Mouse (Mus musculus) kidney, embryonic 14.5 days (tissue): ENCODE data around the gene Rhbdf2. TPM values are rescaled to one million over a fixed set of nuclear protein-coding genes. Genes with fewer than 3 reads are reported as not detected.

ENCODE experiments used
- ATAC-seq: fragments of 200-750 bp; cut with Nextera tagmentation; 2 replicates; pipeline ENCODE4 v1.8.0; 2017; ENCODE audit warnings: moderate number of reproducible peaks, mild to moderate bottlenecking, moderate TSS enrichment, moderate library complexity; ENCODE audit not compliant: low FRiP score, low TSS enrichment
- H3K27ac ChIP-seq: fragments of 300-500 bp; sonication (generic); 2 replicates; pipeline ENCODE4 v1.5.1; 2014; ENCODE audit warnings: low read depth, mild to moderate bottlenecking, low read length, moderate library complexity, mixed read lengths
- H3K27me3 ChIP-seq: fragments of 300-500 bp; sonication (generic); 2 replicates; pipeline ENCODE4 v1.6.1; 2014; ENCODE audit warnings: mild to moderate bottlenecking, low read length; ENCODE audit not compliant: control insufficient read depth, insufficient read depth
- H3K36me3 ChIP-seq: fragments of 300-500 bp; sonication (generic); 2 replicates; pipeline ENCODE4 v1.6.1; 2014; ENCODE audit warnings: low read length, mixed read lengths; ENCODE audit not compliant: control insufficient read depth, insufficient read depth
- H3K4me1 ChIP-seq: fragments of 300-500 bp; sonication (generic); 2 replicates; pipeline ENCODE4 v1.6.1; 2014; ENCODE audit warnings: low read length, mixed read lengths; ENCODE audit not compliant: control insufficient read depth, insufficient read depth
- H3K4me2 ChIP-seq: fragments of 300-500 bp; sonication (generic); replicated peaks from 2 replicates; pipeline ENCODE4 v1.6.1; 2014; ENCODE audit warnings: low read depth, mild to moderate bottlenecking, low read length
- H3K4me3 ChIP-seq: fragments of 300-500 bp; sonication (generic); 2 replicates; pipeline ENCODE4 v1.5.1; 2014; ENCODE audit warnings: mild to moderate bottlenecking, low read length
- H3K9ac ChIP-seq: fragments of 300-500 bp; sonication (generic); 2 replicates; pipeline ENCODE4 v1.6.1; 2014; ENCODE audit warnings: low read depth, mild to moderate bottlenecking, low read length, moderate library complexity
- H3K9me3 ChIP-seq: fragments of 300-500 bp; sonication (generic); 2 replicates; pipeline ENCODE4 v1.6.1; 2016; ENCODE audit warnings: low read length; ENCODE audit not compliant: control insufficient read depth
- WGBS: fragments of 180-500 bp; shearing (Covaris S2); extraction: QIAGEN DNeasy Blood & Tissue Kit; methylation state at CpG from one replicate; pipeline ENCODE4 v1.1.7; 2014; 5-methylcytosine and 5-hydroxymethylcytosine counted together
- polyA plus RNA-seq: library from polyadenylated mRNA; unstranded; fragments of >200 nt; fragmentation: Nextera tagmentation; extraction: Ambion mirVana; gene quantifications from 2 replicates; pipeline ENCODE4 v1.2.1, GENCODE M21; 2014

The Rhbdf2 gene
- polyA plus RNA-seq, 1 experiment from 2014 or later, result 7.2 TPM

DNA sequence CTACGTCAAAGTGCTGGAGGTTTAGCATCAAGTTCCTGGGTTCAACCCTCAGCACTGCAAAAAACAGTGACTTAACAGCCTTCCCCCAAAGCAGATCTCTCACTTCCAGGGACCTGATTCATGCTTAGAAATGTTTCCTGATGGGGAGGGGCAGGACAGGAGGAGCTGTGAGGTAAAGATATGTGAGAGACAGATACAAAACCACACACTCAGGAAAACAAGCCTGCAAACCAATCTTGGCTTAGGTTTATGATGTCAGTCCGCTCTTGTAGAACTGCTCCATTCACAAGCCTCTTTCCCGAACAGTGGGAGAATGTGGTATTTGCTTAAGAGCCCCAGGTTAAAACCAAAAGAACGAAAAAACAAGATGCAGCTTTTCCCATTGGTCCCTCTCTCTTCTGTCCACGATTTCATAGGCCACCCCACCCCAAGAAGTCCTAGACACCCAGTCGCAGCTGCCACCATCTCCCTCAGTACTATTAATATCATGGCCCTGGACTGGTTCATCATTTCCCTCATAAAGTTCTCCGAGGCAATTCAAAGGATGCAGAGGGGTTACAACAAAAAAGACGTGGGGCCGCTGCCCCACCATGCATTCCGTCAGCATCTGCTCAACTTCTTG, 46.7 kb downstream of the Rhbdf2 start:
- H3K9me3 ChIP-seq, result no peaks in the 10 kb centered on the region
- no peak for ATAC-seq
- no peaks in the 10 kb centered on the region for H3K36me3 ChIP-seq
- H3K9ac ChIP-seq, result peak overlapping the region; percentile 86
- peaks cover 8% of the 10 kb centered on the region for H3K4me1 ChIP-seq
- peak overlapping the region; percentile 90 for H3K4me2 ChIP-seq
- H3K27me3 ChIP-seq, result no peaks in the 10 kb centered on the region
- H3K4me3 ChIP-seq, result peak overlapping the region; percentile 96
- 25% methylated on average over 10 of the region's 10 CpGs for WGBS
- H3K27ac ChIP-seq, result no peak overlapping the region

DNA sequence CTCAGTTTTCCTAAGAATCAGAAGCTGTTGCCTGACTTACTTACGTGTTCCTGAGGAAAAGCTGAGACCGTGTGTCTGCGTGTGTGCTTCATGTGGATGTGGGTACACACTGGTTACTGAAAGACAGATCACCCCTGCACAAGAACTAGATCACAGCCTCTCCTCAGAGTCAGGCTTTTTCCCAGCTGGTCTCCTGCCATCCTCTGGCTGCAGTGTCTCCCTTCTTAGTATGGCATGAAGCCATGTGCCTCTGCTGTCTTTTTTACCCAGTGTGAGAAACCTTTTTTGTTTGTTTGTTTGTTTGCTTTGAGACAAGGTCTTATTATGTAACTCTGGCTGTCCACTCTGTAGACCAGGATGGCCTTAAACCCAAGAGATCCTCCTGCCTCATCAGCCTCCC, 47.5 kb downstream of the Rhbdf2 start:
- 99% methylated on average over 3 of the region's 3 CpGs for WGBS
- Histone ChIP-seq H3K27me3 (no peaks in the 10 kb centered on the region), H3K4me2 (no peak overlapping the region), H3K9ac (no peak overlapping the region), H3K36me3 (no peaks in the 10 kb centered on the region), H3K9me3 (no peaks in the 10 kb centered on the region), H3K27ac (no peak overlapping the region), H3K4me1 (peaks cover 8% of the 10 kb centered on the region), H3K4me3 (no peak overlapping the region)
- ATAC-seq, result no peak

- Histone ChIP-seq H3K4me3 (no peak overlapping the region), H3K4me1 (peaks cover 14% of the 10 kb centered on the region), H3K9ac (no peak overlapping the region), H3K27ac (no peak overlapping the region), H3K27me3 (no peaks in the 10 kb centered on the region), H3K4me2 (no peak overlapping the region), H3K9me3 (no peaks in the 10 kb centered on the region), H3K36me3 (no peaks in the 10 kb centered on the region)
- WGBS, result 88% methylated on average over 2 of the region's 2 CpGs
- no peak for ATAC-seq
Observed at GRCm38 (mm10) chr11:116575396-116575795, 51.4 kb downstream of the Rhbdf2 start.

DNA sequence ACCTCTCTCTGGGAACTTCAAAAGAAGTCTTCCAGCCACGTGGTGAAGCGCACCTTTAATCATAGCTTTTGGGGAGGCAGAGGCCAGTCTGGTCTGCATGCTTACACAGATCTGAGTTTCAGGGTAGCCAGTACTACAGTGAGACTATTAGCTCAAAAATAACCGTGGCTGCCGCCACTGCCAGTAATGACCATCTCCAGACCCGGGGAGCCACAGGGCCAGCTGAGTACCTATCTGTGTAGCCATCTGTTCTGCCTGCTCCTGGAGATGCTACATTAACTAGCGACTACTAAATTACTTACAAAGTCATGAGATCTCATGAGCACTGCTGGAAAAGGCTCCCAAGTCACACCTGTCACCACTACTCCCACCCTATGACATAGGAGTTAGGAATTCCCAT, 51.8 kb downstream of the Rhbdf2 start:
- H3K27me3 ChIP-seq, result no peaks in the 10 kb centered on the region
- WGBS, result 62% methylated on average over 6 of the region's 6 CpGs

DNA sequence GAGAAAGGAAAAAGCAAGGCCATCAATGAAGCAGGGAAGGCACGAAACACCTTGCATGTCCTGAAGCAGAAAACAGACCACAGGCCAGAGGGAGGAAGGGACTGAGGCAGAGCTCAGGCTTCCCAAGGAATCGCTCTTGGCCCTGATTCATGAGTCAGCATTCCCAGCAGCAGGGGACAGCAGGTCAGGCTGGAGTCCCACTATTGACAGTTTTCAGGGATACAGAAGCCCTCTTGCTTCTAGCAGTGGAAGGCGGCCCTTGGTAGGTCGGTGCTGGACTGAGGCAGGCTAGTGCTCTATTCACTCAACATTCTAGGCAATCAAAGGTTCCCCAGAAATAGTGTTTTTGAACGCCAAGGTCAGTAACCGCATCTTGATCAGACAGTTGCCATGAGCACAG, 52.3 kb downstream of the Rhbdf2 start:
- Histone ChIP-seq H3K4me1 (peaks cover 8% of the 10 kb centered on the region; the same call in 1 of the 2 replicates), H3K9me3 (no peaks in the 10 kb centered on the region), H3K36me3 (no peaks in the 10 kb centered on the region), H3K9ac (no peak overlapping the region), H3K4me3 (no peak overlapping the region), H3K4me2 (no peak overlapping the region), H3K27ac (no peak overlapping the region), H3K27me3 (no peaks in the 10 kb centered on the region)
- WGBS, result 61% methylated on average over 6 of the region's 6 CpGs
- no peak for ATAC-seq

More for the DNA sequence above, 51.8 kb downstream of the Rhbdf2 start:
- H3K4me3 ChIP-seq, result no peak overlapping the region
- ATAC-seq, result no peak
- H3K9me3 ChIP-seq, result no peaks in the 10 kb centered on the region
- H3K4me1 ChIP-seq, result peaks cover 10% of the 10 kb centered on the region
- no peaks in the 10 kb centered on the region for H3K36me3 ChIP-seq
- no peak overlapping the region for H3K27ac ChIP-seq
- no peak overlapping the region for H3K4me2 ChIP-seq
- H3K9ac ChIP-seq, result no peak overlapping the region

DNA sequence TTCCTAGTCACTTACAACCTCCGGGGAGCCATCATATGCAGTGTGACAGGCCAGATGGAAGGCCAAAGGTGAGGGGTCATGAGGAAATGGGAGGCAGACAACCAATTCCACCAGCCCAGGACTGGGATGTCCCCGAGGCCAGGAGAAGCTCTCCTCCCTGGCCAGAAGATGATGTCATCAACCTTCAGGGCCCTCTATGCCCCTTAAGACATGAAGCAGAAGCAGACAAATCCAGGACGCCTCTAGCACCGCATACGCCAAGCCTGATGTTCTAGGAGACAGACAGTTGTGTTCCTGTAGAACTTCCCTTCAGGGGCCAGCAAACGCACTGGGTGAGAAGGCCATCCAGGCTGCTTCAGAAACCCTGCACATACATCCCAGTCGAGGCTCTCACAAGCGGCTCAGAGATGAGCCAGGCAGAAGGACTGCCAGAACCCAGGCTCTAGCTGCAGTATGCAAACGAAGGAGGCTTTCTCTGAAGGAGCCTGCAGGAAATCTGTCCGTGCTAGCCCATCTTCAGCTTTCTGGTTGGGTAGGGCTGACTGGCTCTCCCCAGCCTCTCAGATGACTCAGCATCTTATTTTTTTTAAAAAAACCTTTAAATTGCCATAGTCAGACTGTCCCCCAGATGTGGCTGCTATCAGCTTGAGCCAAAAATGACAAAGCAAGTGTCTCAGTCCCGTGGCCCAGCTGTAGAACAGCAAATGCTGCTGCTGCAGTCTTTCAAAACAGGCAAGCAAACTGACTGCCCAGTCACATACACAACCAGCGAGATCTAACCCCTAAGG, 53.9 kb downstream of the Rhbdf2 start:
- Histone ChIP-seq H3K36me3 (no peaks in the 10 kb centered on the region), H3K4me3 (no peak overlapping the region), H3K4me2 (no peak overlapping the region), H3K9ac (no peak overlapping the region), H3K4me1 (peaks cover 8% of the 10 kb centered on the region; the same call in 1 of the 2 replicates), H3K27ac (no peak overlapping the region), H3K27me3 (no peaks in the 10 kb centered on the region), H3K9me3 (no peaks in the 10 kb centered on the region)
- WGBS, result 51% methylated on average over 12 of the region's 12 CpGs
- ATAC-seq, result 0 out of 2 replicates have a peak, but pooled peaks have one; percentile 25

DNA sequence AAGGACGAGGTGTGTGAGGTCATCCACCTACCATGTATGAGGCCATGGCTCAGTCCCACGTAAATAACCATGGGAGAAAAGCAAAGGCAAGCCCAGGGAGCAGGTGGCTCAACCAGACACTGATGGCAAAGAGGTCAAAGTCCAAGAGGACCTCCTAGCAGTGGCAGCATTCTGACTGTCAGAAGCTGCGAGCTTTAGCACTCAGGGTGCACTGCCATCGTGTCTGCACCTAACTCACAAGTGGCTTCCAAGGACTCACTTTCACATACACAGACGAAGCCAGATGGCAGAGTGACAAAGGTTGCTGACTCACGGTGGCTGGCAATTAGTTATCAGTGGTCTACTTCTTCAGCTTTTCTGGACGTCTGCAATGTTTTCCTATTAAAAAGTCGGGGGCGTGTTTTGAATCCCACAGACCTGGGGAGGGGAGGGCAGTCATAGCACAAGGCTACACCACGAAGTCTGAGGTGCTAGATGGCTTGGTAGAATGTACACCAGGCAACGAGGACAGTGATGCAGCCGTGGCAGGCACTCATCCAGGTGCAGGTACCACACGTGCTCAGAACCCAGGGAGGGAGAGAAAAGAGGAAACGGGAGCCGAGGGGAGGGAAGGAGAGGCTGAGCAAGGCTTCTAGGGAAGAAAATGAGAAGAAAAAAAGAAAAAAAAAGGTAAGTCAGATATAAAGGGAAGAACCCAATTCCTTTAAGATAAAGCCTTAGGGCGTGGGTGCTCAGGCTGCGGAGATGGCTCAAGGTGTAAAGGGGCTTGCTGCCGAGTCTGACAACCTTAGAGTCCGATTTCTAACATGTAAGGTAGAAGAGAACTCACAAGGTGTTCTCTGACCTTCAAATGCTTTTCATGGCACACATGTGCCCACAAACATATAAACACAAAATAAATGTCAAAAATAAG, 54.8 kb downstream of the Rhbdf2 start:
- H3K9me3 ChIP-seq, result no peaks in the 10 kb centered on the region
- no peak for ATAC-seq
- H3K36me3 ChIP-seq, result no peaks in the 10 kb centered on the region
- WGBS, result 66% methylated on average over 19 of the region's 19 CpGs
- H3K27ac ChIP-seq, result no peak overlapping the region
- no peaks in the 10 kb centered on the region for H3K27me3 ChIP-seq
- no peak overlapping the region for H3K9ac ChIP-seq
- no peak overlapping the region for H3K4me3 ChIP-seq
- H3K4me2 ChIP-seq, result no peak overlapping the region
- peaks cover 8% of the 10 kb centered on the region; the same call in 1 of the 2 replicates for H3K4me1 ChIP-seq

GRCm38 (mm10) chr11:116570821-116571220, 56.0 kb downstream of the Rhbdf2 start:
- Histone ChIP-seq H3K9me3 (no peaks in the 10 kb centered on the region), H3K9ac (no peak overlapping the region), H3K4me3 (no peak overlapping the region), H3K4me2 (no peak overlapping the region), H3K36me3 (no peaks in the 10 kb centered on the region), H3K4me1 (peaks cover 10% of the 10 kb centered on the region; the same call in 1 of the 2 replicates), H3K27me3 (no peaks in the 10 kb centered on the region), H3K27ac (no peak overlapping the region)
- ATAC-seq, result no peak
- WGBS, result 81% methylated on average over 7 of the region's 7 CpGs
